Mouse (Mus musculus) cortical plate, adult 2 months (tissue): ENCODE data around the gene Pttg1ip. TPM values are rescaled to one million over a fixed set of nuclear protein-coding genes. Genes with fewer than 3 reads are reported as not detected.

Experiments used
- H3K27ac ChIP-seq: fragments of 200-500 bp; 2 replicates; pipeline ENCODE4 v1.5.1; 2012; ENCODE audit warnings: low read length, control low read depth, inconsistent platforms; ENCODE audit not compliant: insufficient read depth
- H3K4me1 ChIP-seq: fragments of 200-500 bp; 2 replicates; pipeline ENCODE4 v1.6.1; 2011; ENCODE audit warnings: low read length; ENCODE audit not compliant: control insufficient read depth, insufficient read depth
- H3K4me3 ChIP-seq: fragments of 200-500 bp; 2 replicates; pipeline ENCODE4 v1.5.1; 2011; ENCODE audit warnings: mild to moderate bottlenecking, low read length, control low read depth; ENCODE audit not compliant: insufficient read depth
- CTCF ChIP-seq: fragments of 200-500 bp; IDR thresholded peaks from 2 replicates; pipeline ENCODE4 v1.5.1; 2011; ENCODE audit warnings: mild to moderate bottlenecking, control low read depth, low read length; ENCODE audit not compliant: insufficient read depth; ENCODE audit errors: extremely low read depth
- POLR2A ChIP-seq: fragments of 200-500 bp; IDR thresholded peaks from 2 replicates; pipeline ENCODE4 v1.6.1; 2011; ENCODE audit warnings: mild to moderate bottlenecking, low read length, control low read depth; ENCODE audit not compliant: insufficient read depth; ENCODE audit errors: extremely low read depth
- polyA plus RNA-seq: library from polyadenylated mRNA; depleted of rRNA; stranded (reverse); fragments of >200 nt; gene quantifications from 2 replicates; pipeline ENCODE4 v1.2.3, GENCODE M21; 2012

Pttg1ip gene
- polyA plus RNA-seq, 1 experiment, result 111 TPM

DNA sequence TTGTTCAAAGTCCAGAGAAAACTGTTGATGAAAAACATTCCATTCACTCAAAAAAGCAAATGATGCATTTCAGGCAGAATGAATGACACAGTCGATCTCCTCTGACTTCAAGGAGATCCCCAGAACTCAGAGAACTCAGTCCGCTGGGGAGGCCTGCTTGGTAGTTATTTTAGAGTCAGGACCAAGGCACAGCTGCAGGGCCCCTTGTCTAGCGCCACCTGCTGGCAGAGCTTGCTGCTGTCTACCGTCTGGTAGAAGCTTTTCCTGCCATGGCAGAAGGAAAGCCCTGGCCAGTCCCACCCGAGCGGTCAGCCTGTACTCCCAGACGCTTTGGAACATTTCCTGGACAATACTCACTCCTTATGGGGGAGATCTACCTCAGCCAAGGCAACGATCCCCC, 14.9 kb upstream of the Pttg1ip start:
- Histone ChIP-seq H3K4me1 (no peaks in the 10 kb centered on the region), H3K27ac (no peak overlapping the region), H3K4me3 (no peak overlapping the region)
- TF ChIP-seq CTCF, result peak; percentile 81
- TF ChIP-seq POLR2A, result no peak

DNA sequence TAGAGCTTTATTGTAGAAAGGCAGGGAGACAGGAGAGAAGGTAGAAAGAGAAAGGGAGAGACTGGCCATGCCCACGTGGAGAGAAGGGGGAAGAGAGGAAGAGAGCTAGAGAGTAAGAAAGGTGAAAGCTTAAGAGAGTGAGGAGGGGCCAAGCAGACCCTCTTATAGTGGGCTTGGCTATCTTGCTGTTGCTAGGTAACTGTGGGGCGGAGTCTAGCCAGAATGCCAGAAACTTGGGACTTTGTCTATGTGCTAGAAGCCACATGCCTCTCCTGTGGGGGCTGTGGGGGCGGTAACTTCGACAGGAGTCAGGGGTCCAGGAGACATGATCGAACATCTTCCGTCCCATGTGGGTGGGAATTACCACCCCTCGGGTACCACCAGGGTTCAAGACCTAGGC, 12.0 kb upstream of the Pttg1ip start:
- TF ChIP-seq CTCF, result no peak
- TF ChIP-seq POLR2A, result no peak
- Histone ChIP-seq H3K4me1 (no peaks in the 10 kb centered on the region), H3K4me3 (no peak overlapping the region), H3K27ac (no peak overlapping the region)

DNA sequence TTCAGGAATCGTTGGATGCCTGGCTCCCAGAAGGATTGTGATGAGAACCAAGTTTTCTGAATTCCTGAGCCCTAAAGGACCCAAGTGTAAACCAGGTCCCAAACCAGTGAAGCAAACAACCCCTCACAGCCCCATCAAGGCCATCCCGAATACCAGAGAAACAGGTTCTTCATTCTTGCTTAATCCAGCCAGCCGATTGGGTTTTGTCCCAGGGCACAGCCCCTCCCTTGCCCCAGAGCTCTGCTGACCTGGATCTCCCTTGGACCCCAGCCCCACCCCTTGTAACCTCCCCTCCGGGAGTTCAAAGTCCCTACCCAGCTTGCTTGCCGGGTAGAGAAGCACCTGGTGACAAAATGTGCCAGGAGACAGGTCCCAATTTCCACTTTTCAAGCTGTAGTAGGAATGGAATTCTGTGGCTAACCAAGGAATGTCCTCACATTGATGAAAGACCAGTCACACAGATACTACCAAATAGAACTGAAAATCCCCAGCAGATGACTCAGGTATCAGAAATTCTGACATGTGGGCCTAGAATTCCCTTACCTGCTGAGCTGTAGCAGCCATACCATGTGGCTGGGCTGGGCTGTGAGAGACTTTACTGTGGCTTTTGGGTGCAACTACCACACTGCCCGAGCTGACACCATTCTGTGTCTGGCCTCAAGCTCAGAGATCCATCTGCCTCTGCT, 11.4 kb upstream of the Pttg1ip start:
- Histone ChIP-seq H3K4me1 (no peaks in the 10 kb centered on the region), H3K4me3 (no peak overlapping the region), H3K27ac (no peak overlapping the region)
- TF ChIP-seq POLR2A (no peak), CTCF (no peak)

DNA sequence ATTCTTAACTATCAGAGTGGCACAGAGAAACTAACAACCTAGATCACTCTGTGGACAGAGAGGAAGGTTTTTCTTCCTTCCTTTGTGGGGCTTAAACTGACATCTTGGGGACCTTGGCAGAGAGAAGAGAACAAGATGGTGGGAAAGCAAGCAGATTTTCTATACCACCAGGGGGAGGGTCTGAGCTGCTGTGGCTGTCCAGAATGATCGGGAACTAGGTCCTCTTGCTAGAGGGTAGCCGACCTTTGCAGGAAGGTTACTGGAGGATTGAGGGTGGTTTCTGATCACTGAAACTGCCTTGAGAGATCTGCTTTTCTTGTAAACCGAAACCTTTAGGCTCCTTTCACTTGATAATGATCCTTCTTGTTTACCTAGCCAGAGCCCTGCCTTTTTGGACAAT, 9.3 kb upstream of the Pttg1ip start:
- Histone ChIP-seq H3K4me3 (no peak overlapping the region), H3K4me1 (no peaks in the 10 kb centered on the region), H3K27ac (no peak overlapping the region)
- TF ChIP-seq POLR2A (no peak), CTCF (no peak)

DNA sequence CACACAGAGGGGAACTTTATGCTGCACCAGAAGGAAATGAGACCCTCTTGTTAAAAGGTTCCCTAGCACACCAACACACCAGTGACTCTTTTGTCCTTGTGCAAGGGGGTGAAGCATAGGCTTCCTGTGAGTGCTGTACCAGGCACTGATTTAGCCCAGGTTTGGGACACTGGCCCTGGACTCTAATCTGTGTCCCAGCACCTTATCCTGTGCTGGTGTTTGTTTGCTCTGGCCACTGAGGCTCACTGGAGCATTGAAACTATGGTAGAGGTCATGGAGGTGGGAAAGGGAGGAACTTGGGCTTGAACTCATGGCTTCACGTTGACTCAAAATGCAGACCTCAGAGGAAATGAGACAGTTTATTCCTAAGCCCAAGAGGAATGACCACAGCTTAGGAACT, 8.4 kb upstream of the Pttg1ip start:
- no peak for TF ChIP-seq POLR2A
- no peak for TF ChIP-seq CTCF
- no peak overlapping the region for H3K27ac ChIP-seq
- H3K4me3 ChIP-seq, result no peak overlapping the region
- no peaks in the 10 kb centered on the region for H3K4me1 ChIP-seq

DNA sequence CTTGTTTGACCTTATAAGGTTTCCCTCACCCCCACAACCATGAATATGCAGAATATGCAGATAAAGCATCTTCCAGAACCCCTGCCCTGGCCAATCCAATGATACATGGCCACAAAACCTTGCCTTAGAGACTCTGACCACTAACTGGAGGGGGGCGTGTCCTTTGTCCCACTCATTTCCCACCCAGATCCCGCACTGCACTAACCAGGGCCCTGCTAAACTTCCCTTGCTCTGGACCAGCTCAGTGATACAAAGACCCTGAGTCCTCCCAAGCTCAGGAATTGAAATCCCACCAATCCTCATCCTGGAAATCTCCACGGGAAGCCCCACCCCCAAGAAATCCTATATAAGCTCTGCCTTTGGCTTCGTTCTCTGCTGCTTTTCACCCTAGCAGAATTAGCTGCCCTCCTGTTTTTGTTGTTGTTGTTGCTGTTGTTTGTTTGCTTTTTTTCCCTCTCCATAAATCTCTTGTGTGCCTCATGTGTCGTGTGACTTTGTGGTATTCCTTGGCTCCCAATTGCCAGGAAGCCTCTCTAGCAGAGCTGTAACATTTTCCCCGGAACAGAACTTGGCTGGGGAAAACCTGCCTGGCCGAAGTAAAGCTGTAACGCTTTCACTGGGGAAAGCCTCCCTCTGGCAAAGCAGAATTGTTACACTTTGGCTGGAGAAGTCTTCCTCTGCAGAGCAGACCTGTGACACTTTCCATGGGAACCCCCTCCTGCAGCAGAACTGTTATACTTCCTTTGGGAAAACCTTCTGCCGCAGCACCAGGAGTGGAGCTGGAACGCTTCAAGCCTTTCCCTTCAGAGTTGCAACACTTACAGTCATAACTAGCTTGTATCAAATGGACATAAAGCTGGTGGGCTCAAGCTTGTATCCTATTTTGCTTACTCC, 1.2 kb upstream of the Pttg1ip start:
- 0 out of 2 replicates have a peak, but pooled peaks cover 5% of the 10 kb centered on the region for H3K4me1 ChIP-seq
- TF ChIP-seq CTCF (no peak), POLR2A (no peak)
- no peak overlapping the region for H3K4me3 ChIP-seq

DNA sequence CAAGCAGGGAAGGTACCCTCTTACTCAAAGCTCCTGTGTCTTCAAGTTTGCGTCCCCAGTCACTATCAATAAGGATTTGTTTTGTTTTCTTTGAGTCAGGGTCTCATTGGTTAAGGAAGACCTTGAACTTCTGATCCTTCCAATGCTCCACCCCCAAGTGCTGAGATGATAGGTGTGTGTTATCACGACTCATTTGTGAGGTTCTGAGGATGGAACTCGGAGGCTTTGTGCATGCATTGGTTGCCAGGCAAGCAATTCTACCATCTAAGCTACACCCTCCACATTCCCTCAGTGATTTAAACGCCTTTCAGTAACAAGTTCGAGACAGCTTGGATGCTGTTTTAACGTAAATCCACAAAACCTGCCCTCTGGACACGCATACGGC, 505 bp upstream of the Pttg1ip start:
- 0 out of 2 replicates have a peak overlapping the region, but pooled peaks have one; percentile 22 for H3K27ac ChIP-seq
- TF ChIP-seq CTCF (no peak), POLR2A (no peak)
- peaks cover 5% of the 10 kb centered on the region; the same call in 1 of the 2 replicates for H3K4me1 ChIP-seq
- H3K4me3 ChIP-seq, result peak overlapping the region; percentile 75

More for the DNA sequence above, 1.2 kb upstream of the Pttg1ip start:
- no peak overlapping the region for H3K27ac ChIP-seq

DNA sequence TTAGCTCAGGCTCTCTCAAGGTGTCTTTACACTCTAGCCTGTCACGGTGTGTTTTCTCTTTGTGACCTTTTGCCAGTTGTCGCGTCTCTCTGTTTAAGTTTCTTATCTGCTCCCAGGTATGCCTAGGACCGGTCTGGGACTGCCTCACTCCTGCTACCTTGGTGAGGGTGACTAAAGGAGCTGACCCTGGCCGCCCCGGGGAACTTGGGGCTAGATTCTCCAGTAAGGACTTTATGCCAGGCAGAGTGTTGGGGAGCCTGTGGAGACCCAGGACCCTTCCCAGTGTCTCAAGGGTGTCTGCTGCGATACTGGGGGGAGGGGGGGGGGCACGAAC, 732 bp downstream of the Pttg1ip start:
- no peak for TF ChIP-seq POLR2A
- no peak for TF ChIP-seq CTCF
- Histone ChIP-seq H3K27ac (peak overlapping the region; percentile 88; the same call in 1 of the 2 replicates), H3K4me3 (peak overlapping the region; percentile 75), H3K4me1 (peaks cover 5% of the 10 kb centered on the region; the same call in 1 of the 2 replicates)

DNA sequence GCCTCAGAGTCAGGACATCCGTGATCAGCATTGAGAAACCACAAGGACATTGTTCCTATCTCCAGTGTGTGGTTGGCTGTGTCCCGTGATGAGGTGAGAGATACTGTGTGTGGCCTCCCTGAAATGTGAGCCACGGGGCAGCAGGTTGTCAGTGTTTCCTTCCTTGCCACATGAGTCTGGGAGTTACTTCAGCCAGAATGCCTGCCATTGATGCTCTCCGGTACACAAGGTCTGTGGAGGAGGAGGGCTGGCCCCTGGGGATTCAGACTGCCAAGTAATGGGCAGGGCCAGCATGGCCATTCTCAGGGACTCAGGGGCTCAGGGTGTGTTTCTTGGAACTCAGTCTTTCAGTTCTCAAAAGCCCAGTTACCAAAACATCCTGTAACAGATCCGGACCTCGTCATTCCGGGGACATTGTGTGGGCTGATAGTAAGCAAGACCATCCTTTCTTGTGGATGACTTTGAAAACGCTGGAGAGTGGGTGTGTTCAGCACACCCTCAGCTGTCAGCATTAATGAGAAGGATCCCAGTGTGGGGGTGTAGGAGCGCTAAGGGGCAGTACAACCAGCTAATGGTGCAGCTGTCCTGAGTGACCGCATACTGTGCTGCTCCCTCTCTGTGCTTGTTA, 2.4 kb downstream of the Pttg1ip start:
- Histone ChIP-seq H3K4me1 (peaks cover 12% of the 10 kb centered on the region), H3K4me3 (peak overlapping the region; percentile 17)
- TF ChIP-seq POLR2A (no peak), CTCF (no peak)

More for the DNA sequence above, 2.4 kb downstream of the Pttg1ip start:
- H3K27ac ChIP-seq, result no peak overlapping the region
